Mouse (Mus musculus) limb, embryonic 11.5 days (tissue): ENCODE data around the gene Nkap. TPM values are rescaled to one million over a fixed set of nuclear protein-coding genes. Genes with fewer than 3 reads are reported as not detected.
"Not testable (repeated sequence)": the region's sequence is repeated elsewhere in the genome, so short reads cannot be mapped to it uniquely, and the experiment has no call there.

ENCODE experiments used
- ATAC-seq: fragments of 200-750 bp; cut with Nextera tagmentation; 2 replicates; pipeline ENCODE4 v1.8.0; 2017; ENCODE audit warnings: low read depth; ENCODE audit not compliant: insufficient number of reproducible peaks, low FRiP score, low TSS enrichment
- DNase-seq: peaks from one replicate; pipeline ENCODE4 v3.0.0-alpha.2; 2015; ENCODE audit warnings: low spot score
- H3K27ac ChIP-seq: fragments of 300-500 bp; sonication (generic); replicated peaks from 2 replicates; pipeline ENCODE4 v1.5.1; 2014; ENCODE audit warnings: low read depth, mild to moderate bottlenecking, low read length
- H3K27me3 ChIP-seq: fragments of 300-500 bp; sonication (generic); 2 replicates; pipeline ENCODE4 v1.6.1; 2014; ENCODE audit warnings: mild to moderate bottlenecking, low read length, mixed read lengths; ENCODE audit not compliant: control insufficient read depth, insufficient read depth
- H3K36me3 ChIP-seq: fragments of 300-500 bp; sonication (generic); 2 replicates; pipeline ENCODE4 v1.6.1; 2014; ENCODE audit warnings: mild to moderate bottlenecking, low read length, moderate library complexity, mixed read lengths; ENCODE audit not compliant: control insufficient read depth, insufficient read depth
- H3K4me1 ChIP-seq: fragments of 300-500 bp; sonication (generic); 2 replicates; pipeline ENCODE4 v1.6.1; 2014; ENCODE audit warnings: low read length, mixed read lengths; ENCODE audit not compliant: control insufficient read depth, insufficient read depth
- H3K4me2 ChIP-seq: fragments of 300-500 bp; sonication (generic); 2 replicates; pipeline ENCODE4 v1.6.1; 2014; ENCODE audit warnings: low read depth, mild to moderate bottlenecking, moderate library complexity; ENCODE audit not compliant: severe bottlenecking
- H3K4me3 ChIP-seq: fragments of 300-500 bp; sonication (generic); 2 replicates; pipeline ENCODE4 v1.5.1; 2014; ENCODE audit warnings: low read depth, low read length
- H3K9ac ChIP-seq: fragments of 300-500 bp; sonication (generic); 2 replicates; pipeline ENCODE4 v1.6.1; 2014; ENCODE audit warnings: mild to moderate bottlenecking, low read length
- H3K9me3 ChIP-seq: fragments of 300-500 bp; sonication (generic); 2 replicates; pipeline ENCODE4 v1.6.1; 2016; ENCODE audit warnings: low read length; ENCODE audit not compliant: control insufficient read depth
- WGBS: fragments of 180-500 bp; shearing (Covaris S2); extraction: QIAGEN DNeasy Blood & Tissue Kit; methylation state at CpG from one replicate; pipeline ENCODE4 v1.1.7; 2014; 5-methylcytosine and 5-hydroxymethylcytosine counted together
- polyA plus RNA-seq: library from polyadenylated mRNA; unstranded; fragments of >200 nt; fragmentation: Nextera tagmentation; extraction: Ambion mirVana; gene quantifications from 2 replicates; pipeline ENCODE4 v1.2.1, GENCODE M21; 2014

The Nkap gene
- polyA plus RNA-seq, 1 experiment from 2014 or later, result 24.9 TPM

- Histone ChIP-seq H3K4me3 (no peak overlapping the region), H3K27ac (no peak overlapping the region), H3K4me1 (no peaks in the 10 kb centered on the region), H3K9me3 (no peaks in the 10 kb centered on the region), H3K4me2 (no peak overlapping the region), H3K36me3 (no peaks in the 10 kb centered on the region), H3K27me3 (no peaks in the 10 kb centered on the region), H3K9ac (no peak overlapping the region)
- no peak for DNase-seq
- ATAC-seq, result no peak
- 76% methylated on average over 5 of the region's 5 CpGs for WGBS
These were observed 6.4 kb upstream of the Nkap start for GRCm38 (mm10) chrX:37120212-37120611.

GRCm38 (mm10) chrX:37125511-37125910 is 1.1 kb upstream of the Nkap start:
- H3K9me3 ChIP-seq, result no peaks in the 10 kb centered on the region
- no peaks in the 10 kb centered on the region for H3K36me3 ChIP-seq
- H3K9ac ChIP-seq, result no peak overlapping the region
- no peaks in the 10 kb centered on the region for H3K4me1 ChIP-seq
- no peak for ATAC-seq
- WGBS, result 90% methylated on average over 7 of the region's 7 CpGs
- no peak overlapping the region for H3K4me3 ChIP-seq
- H3K27me3 ChIP-seq, result no peaks in the 10 kb centered on the region
- H3K27ac ChIP-seq, result no peak overlapping the region
- H3K4me2 ChIP-seq, result no peak overlapping the region
- DNase-seq, result no peak

- Histone ChIP-seq H3K36me3 (no peaks in the 10 kb centered on the region), H3K9me3 (no peaks in the 10 kb centered on the region), H3K27me3 (no peaks in the 10 kb centered on the region), H3K4me1 (no peaks in the 10 kb centered on the region), H3K27ac (no peak overlapping the region), H3K4me3 (no peak overlapping the region), H3K9ac (no peak overlapping the region), H3K4me2 (no peak overlapping the region)
- DNase-seq, result no peak
- no peak for ATAC-seq
- 90% methylated on average over 3 of the region's 3 CpGs for WGBS
These were observed 15.1 kb downstream of the Nkap start for GRCm38 (mm10) chrX:37141732-37142131.

GRCm38 (mm10) chrX:37144498-37144897 is 17.9 kb downstream of the Nkap start:
- not testable (repeated sequence) for H3K4me2 ChIP-seq, H3K9ac ChIP-seq, H3K4me3 ChIP-seq, H3K27ac ChIP-seq, H3K9me3 ChIP-seq, ATAC-seq, H3K27me3 ChIP-seq, H3K36me3 ChIP-seq, H3K4me1 ChIP-seq, DNase-seq
- WGBS, result 76% methylated on average over 2 of the region's 4 CpGs

GRCm38 (mm10) chrX:37144954-37145353 is 18.4 kb downstream of the Nkap start:
- Histone ChIP-seq H3K4me2 (no peak overlapping the region), H3K4me3 (no peak overlapping the region), H3K27me3 (no peaks in the 10 kb centered on the region), H3K4me1 (no peaks in the 10 kb centered on the region), H3K9ac (no peak overlapping the region), H3K27ac (no peak overlapping the region), H3K9me3 (no peaks in the 10 kb centered on the region), H3K36me3 (no peaks in the 10 kb centered on the region)
- 90% methylated on average over 2 of the region's 2 CpGs for WGBS
- ATAC-seq, result no peak
- DNase-seq, result peak; percentile 23

- Histone ChIP-seq H3K4me2 (no peak overlapping the region), H3K9me3 (no peaks in the 10 kb centered on the region), H3K4me1 (no peaks in the 10 kb centered on the region), H3K36me3 (no peaks in the 10 kb centered on the region), H3K9ac (no peak overlapping the region), H3K27ac (no peak overlapping the region), H3K27me3 (no peaks in the 10 kb centered on the region), H3K4me3 (no peak overlapping the region)
- ATAC-seq, result no peak
- WGBS, result 58% methylated on average over 4 of the region's 4 CpGs
- DNase-seq, result no peak
These were observed 31.2 kb downstream of the Nkap start for GRCm38 (mm10) chrX:37157839-37158238.

GRCm38 (mm10) chrX:37161169-37161568 is 34.6 kb downstream of the Nkap start:
- H3K9ac ChIP-seq, result no peak overlapping the region
- no peak for ATAC-seq
- no peak overlapping the region for H3K27ac ChIP-seq
- no peaks in the 10 kb centered on the region for H3K36me3 ChIP-seq
- WGBS, result 78% methylated on average over 10 of the region's 10 CpGs
- no peaks in the 10 kb centered on the region for H3K4me1 ChIP-seq
- H3K4me2 ChIP-seq, result no peak overlapping the region
- H3K27me3 ChIP-seq, result no peaks in the 10 kb centered on the region
- DNase-seq, result no peak
- no peaks in the 10 kb centered on the region for H3K9me3 ChIP-seq
- H3K4me3 ChIP-seq, result no peak overlapping the region

- no peaks in the 10 kb centered on the region for H3K27me3 ChIP-seq
- H3K4me3 ChIP-seq, result no peak overlapping the region
- ATAC-seq, result no peak
- 71% methylated on average over 18 of the region's 18 CpGs for WGBS
- no peak overlapping the region for H3K4me2 ChIP-seq
- H3K4me1 ChIP-seq, result no peaks in the 10 kb centered on the region
- H3K9me3 ChIP-seq, result no peaks in the 10 kb centered on the region
- no peak overlapping the region for H3K27ac ChIP-seq
- no peak for DNase-seq
- H3K9ac ChIP-seq, result no peak overlapping the region
- H3K36me3 ChIP-seq, result no peaks in the 10 kb centered on the region
These were observed 36.5 kb downstream of the Nkap start for GRCm38 (mm10) chrX:37163115-37163514.

- WGBS, result 25% methylated on average over 3 of the region's 3 CpGs
- no peak overlapping the region for H3K27ac ChIP-seq
- no peak overlapping the region for H3K4me3 ChIP-seq
- H3K9ac ChIP-seq, result no peak overlapping the region
- H3K36me3 ChIP-seq, result no peaks in the 10 kb centered on the region
- no peak overlapping the region for H3K4me2 ChIP-seq
- H3K27me3 ChIP-seq, result no peaks in the 10 kb centered on the region
- DNase-seq, result peak; percentile 36
- H3K9me3 ChIP-seq, result no peaks in the 10 kb centered on the region
- no peak for ATAC-seq
- no peaks in the 10 kb centered on the region for H3K4me1 ChIP-seq
These were observed 40.5 kb downstream of the Nkap start for GRCm38 (mm10) chrX:37167085-37167484.
